Mouse (Mus musculus) cerebellum, adult 2 months (tissue): ENCODE results near the gene Olfr139.

ENCODE experiments used
- CTCF ChIP-seq: fragments of 200-500 bp; IDR thresholded peaks from 2 replicates; pipeline ENCODE4 v1.5.1; 2011; ENCODE audit warnings: low read depth, mild to moderate bottlenecking, control low read depth, low read length, moderate library complexity, borderline replicate concordance; ENCODE audit not compliant: insufficient read depth
- POLR2A ChIP-seq: fragments of 200-500 bp; IDR thresholded peaks from 2 replicates; pipeline ENCODE4 v1.6.1; 2011; ENCODE audit warnings: low read length, control low read depth, borderline replicate concordance; ENCODE audit not compliant: insufficient read depth

GRCm38 (mm10) chr11:74056451-74056850 is at the start of gene Olfr139, which contains the start of gene Olfr399:
- TF ChIP-seq POLR2A (no peak), CTCF (no peak)
